Mouse (Mus musculus) central nervous system, embryonic 18 days (tissue): ENCODE results near the gene Atp7b. TPM values are rescaled to one million over a fixed set of nuclear protein-coding genes. Genes with fewer than 3 reads are reported as not detected.

Experiments
- polyA plus RNA-seq: library from polyadenylated mRNA; depleted of rRNA; stranded (reverse); fragments of >200 nt; gene quantifications from 2 replicates; pipeline ENCODE4 v1.2.3, GENCODE M21; 2012; rRNA removed

The Atp7b gene
- polyA plus RNA-seq = 2.8 TPM in 2 replicates

DNA sequence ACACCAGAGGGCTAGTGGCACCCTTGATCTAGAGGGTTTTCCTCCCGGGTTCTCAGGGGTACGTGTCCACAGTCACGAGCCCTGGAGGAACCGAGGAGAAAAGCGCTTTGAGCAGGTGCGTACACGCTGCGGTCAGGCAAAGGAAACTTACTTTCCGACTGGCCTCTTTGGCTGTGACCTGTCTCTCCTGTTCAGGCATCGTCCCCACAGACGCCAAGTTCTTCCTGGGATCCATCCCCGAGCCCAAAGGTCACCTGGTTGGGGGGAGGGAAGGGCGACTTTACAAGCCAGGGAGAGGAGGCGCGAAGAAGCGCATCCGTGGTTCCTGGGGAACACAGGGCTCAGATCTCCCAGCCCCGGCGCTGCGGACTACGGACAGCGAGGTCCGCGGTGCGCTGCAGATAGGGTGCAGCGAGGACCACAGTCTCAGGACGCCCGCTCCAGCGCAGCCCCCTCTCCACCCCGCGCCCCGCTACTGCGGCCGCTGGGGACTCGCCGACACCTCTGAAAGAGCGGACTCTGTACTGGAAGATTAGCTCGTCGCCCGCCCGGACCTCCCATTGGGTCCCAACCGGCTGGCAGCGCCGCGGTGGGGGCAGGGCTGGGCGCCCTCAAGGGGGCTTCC lies at the start of gene Atp7b:
Atp7b (minus strand) TSS at position 485 of the 625 bp plus-strand sequence.

DNA sequence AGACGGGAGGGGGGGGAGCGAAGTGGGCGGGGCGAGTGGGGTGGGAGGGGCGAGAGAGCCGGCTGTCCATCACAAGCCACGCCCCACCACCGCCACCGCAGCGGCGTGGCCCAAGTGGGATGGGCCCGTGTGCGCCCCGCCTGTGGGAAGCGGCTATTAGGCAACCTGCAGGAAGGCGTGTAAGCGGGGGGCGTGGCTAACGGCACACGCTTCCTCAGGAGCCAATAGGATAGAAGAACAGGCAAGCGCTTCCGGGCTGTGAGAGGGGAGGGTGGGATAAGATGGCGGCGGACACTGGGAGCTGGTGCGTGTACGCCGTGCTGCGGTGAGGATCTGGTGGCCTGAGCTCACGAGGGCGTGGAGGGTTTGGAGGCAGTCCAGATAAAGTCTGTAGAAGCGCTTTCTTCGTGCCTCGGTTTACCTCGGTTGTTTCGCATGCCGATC lies 363 bp upstream of the Atp7b start, which contains the start of gene Alg11:
Alg11 (plus strand) TSS at position 276 of the 444 bp plus-strand sequence.

DNA sequence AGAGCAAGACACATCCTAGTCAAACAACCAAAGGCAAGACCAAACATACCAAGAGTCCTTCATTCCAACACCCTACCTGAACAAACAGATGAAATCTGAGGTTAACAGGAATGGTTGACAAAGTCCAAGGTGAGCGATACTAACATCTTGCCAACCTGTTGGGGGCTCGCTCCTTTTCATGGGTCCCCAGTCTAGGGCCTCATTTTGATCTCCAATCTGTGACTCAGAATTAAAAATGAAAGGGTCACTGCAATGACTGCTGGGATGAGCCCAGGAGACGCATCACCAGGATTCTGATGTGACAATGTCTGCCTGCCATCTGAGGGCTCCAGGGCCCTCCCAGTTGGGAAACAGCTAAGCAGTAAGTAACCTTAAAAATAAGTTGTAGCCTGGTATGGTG lies 90.6 kb downstream of the Atp7b start, which contains the start of gene Ccdc70:
Ccdc70 (plus strand) TSS at position 301 of the 400 bp plus-strand sequence.

DNA sequence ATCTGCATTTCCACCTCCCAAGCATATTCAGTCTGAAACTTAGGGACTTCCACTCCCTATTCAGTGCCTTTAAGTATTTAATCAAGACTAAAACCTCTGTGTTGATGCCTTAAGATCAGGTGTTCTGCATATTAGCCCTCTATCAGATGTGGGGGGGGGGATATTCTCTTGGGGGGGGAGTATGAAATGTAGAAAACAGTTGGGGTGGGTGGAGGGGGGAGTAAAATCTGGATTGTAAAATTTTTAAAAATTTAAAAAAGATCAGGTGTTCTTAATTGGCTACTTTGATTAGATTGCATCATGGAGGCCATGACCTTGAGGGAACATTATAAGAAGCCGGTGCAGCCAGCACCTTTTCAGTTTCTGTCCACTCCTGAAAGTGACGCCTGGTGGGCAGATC lies 101.7 kb downstream of the Atp7b start, which contains the start of gene Fam90a1a:
Fam90a1a (plus strand) TSS at position 301 of the 400 bp plus-strand sequence.

DNA sequence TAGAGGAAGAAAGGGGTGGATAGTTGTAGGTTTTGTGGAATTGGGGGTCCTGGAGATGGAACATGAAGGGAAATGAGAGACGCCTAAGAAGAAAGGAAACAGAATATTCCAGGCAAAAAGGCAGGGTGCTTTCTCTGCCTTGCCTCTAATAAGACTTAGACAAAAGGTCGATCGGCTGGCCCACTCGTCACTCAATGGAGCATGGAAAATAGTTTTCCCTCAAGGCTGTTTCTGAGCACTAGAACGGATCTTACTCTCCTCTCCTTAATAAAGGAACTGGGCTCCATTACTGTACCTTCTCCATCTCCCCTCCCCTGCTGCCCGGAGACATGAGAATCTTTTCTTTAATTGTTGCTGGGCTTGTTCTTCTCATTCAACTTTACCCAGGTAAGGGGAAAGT lies 113.6 kb downstream of the Atp7b start, which contains the start of gene Defb13:
Defb13 (plus strand) TSS at position 301 of the 400 bp plus-strand sequence.

Other genes with a start within 250 kb of the Atp7b start
- gene Defb50, start 236.8 kb downstream of the Atp7b start, polyA plus RNA-seq = not detected in 2 replicates
- gene Defb2, start 220.4 kb downstream of the Atp7b start, polyA plus RNA-seq = not detected in 2 replicates
- gene Defb10, start 201.4 kb downstream of the Atp7b start, polyA plus RNA-seq = not detected in 2 replicates
- gene Defb9, start 174.9 kb downstream of the Atp7b start, polyA plus RNA-seq = not detected in 2 replicates
- 5.7 and 12.0 TPM in 2 replicates for gene Defb11, start 153.9 kb downstream of the Atp7b start, polyA plus RNA-seq
- not detected in 2 replicates for gene Defb15, start 127.6 kb downstream of the Atp7b start, polyA plus RNA-seq
- gene Defb35, start 122.0 kb downstream of the Atp7b start, polyA plus RNA-seq = not detected in 2 replicates
- not detected in 2 replicates for gene Defb13, start 113.5 kb downstream of the Atp7b start, polyA plus RNA-seq
- gene Fam90a1a, start 101.6 kb downstream of the Atp7b start, polyA plus RNA-seq = not detected in 2 replicates
- gene Ccdc70, start 90.5 kb downstream of the Atp7b start, polyA plus RNA-seq = not detected in 2 replicates
- 10.8 and 12.2 TPM in 2 replicates for gene Alg11, start 416 bp upstream of the Atp7b start, polyA plus RNA-seq
- 0.79 and 1.2 TPM in 2 replicates for gene Nek5, start 64.7 kb upstream of the Atp7b start, polyA plus RNA-seq
- gene Nek3, start 106.1 kb upstream of the Atp7b start, polyA plus RNA-seq = 7.2 and 9.2 TPM in 2 replicates
- 9.5 and 11.7 TPM in 2 replicates for gene Ckap2, start 125.5 kb upstream of the Atp7b start, polyA plus RNA-seq
- gene Vps36, start 132.5 kb upstream of the Atp7b start, polyA plus RNA-seq = 26.0 and 27.1 TPM in 2 replicates
- 6.8 and 7.0 TPM in 2 replicates for gene Thsd1, start 167.0 kb upstream of the Atp7b start, polyA plus RNA-seq
- gene Tpte, start 223.1 kb upstream of the Atp7b start, polyA plus RNA-seq = not detected in 2 replicates